Mouse (Mus musculus) limb, embryonic 13.5 days (tissue): ENCODE measurements around the gene Camk2d. TPM values are rescaled to one million over a fixed set of nuclear protein-coding genes. Genes with fewer than 3 reads are reported as not detected.

Experiments
- ATAC-seq: fragments of 200-750 bp; cut with Nextera tagmentation; 2 replicates; pipeline ENCODE4 v1.8.0; 2017; ENCODE audit warnings: low read depth, moderate number of reproducible peaks, moderate TSS enrichment; ENCODE audit not compliant: low FRiP score
- H3K27ac ChIP-seq: fragments of 300-500 bp; sonication (generic); 2 replicates; pipeline ENCODE4 v1.5.1; 2015; ENCODE audit warnings: inconsistent platforms, mild to moderate bottlenecking, moderate library complexity
- H3K27me3 ChIP-seq: fragments of 300-500 bp; sonication (generic); 2 replicates; pipeline ENCODE4 v1.6.1; 2015; ENCODE audit warnings: mild to moderate bottlenecking, inconsistent platforms
- H3K36me3 ChIP-seq: fragments of 300-500 bp; sonication (generic); 2 replicates; pipeline ENCODE4 v1.6.1; 2015; ENCODE audit warnings: inconsistent platforms, mild to moderate bottlenecking, moderate library complexity
- H3K4me1 ChIP-seq: fragments of 300-500 bp; sonication (generic); 2 replicates; pipeline ENCODE4 v1.6.1; 2015; ENCODE audit warnings: inconsistent platforms
- H3K4me2 ChIP-seq: fragments of 300-500 bp; sonication (generic); replicated peaks from 2 replicates; pipeline ENCODE4 v1.6.1; 2015; ENCODE audit warnings: inconsistent platforms, mild to moderate bottlenecking, moderate library complexity
- H3K4me3 ChIP-seq: fragments of 300-500 bp; sonication (generic); 2 replicates; pipeline ENCODE4 v1.5.1; 2015; ENCODE audit warnings: moderate library complexity, mild to moderate bottlenecking, inconsistent platforms
- H3K9ac ChIP-seq: fragments of 300-500 bp; sonication (generic); 2 replicates; pipeline ENCODE4 v1.6.1; 2015; ENCODE audit warnings: mild to moderate bottlenecking, inconsistent platforms
- H3K9me3 ChIP-seq: fragments of 300-500 bp; sonication (generic); 2 replicates; pipeline ENCODE4 v1.6.1; 2016; ENCODE audit warnings: inconsistent platforms
- WGBS: fragments of 180-500 bp; shearing (Covaris S2); methylation state at CpG from one replicate; pipeline ENCODE4 v1.1.7; 2015; 5-methylcytosine and 5-hydroxymethylcytosine counted together
- polyA plus RNA-seq: library from polyadenylated mRNA; unstranded; fragments of >200 nt; fragmentation: Nextera tagmentation; extraction: Ambion mirVana; gene quantifications from 2 replicates; pipeline ENCODE4 v1.2.1, GENCODE M21; 2015

Camk2d gene
- polyA plus RNA-seq, 1 experiment from 2014 or later = 36.0 TPM

- 0 out of 2 replicates have a peak, but pooled peaks cover 4% of the 10 kb centered on the region for H3K36me3 ChIP-seq
- H3K9me3 ChIP-seq = no peaks in the 10 kb centered on the region
- H3K4me2 ChIP-seq = no peak overlapping the region
- ATAC-seq = no peak
- H3K4me3 ChIP-seq = no peak overlapping the region
- no peak overlapping the region for H3K9ac ChIP-seq
- H3K27me3 ChIP-seq = no peaks in the 10 kb centered on the region
- no peaks in the 10 kb centered on the region for H3K4me1 ChIP-seq
- no peak overlapping the region for H3K27ac ChIP-seq
- 70% methylated on average over 3 of the region's 3 CpGs for WGBS
These were observed 213.8 kb downstream of the Camk2d start for GRCm38 (mm10) chr3:126809915-126810314.

- Histone ChIP-seq H3K36me3 (0 out of 2 replicates have a peak, but pooled peaks cover 4% of the 10 kb centered on the region), H3K4me3 (no peak overlapping the region), H3K9ac (no peak overlapping the region), H3K4me2 (no peak overlapping the region), H3K9me3 (no peaks in the 10 kb centered on the region), H3K4me1 (no peaks in the 10 kb centered on the region), H3K27me3 (no peaks in the 10 kb centered on the region), H3K27ac (no peak overlapping the region)
- WGBS = 83% methylated on average over 5 of the region's 5 CpGs
- no peak for ATAC-seq
These were observed 214.4 kb downstream of the Camk2d start for GRCm38 (mm10) chr3:126810372-126811090.

GRCm38 (mm10) chr3:126811646-126812045 is 215.5 kb downstream of the Camk2d start:
- Histone ChIP-seq H3K9ac (no peak overlapping the region), H3K9me3 (no peaks in the 10 kb centered on the region), H3K4me2 (no peak overlapping the region), H3K4me1 (no peaks in the 10 kb centered on the region), H3K27ac (no peak overlapping the region), H3K36me3 (no peaks in the 10 kb centered on the region; the same call in 1 of the 2 replicates), H3K27me3 (peaks cover 7% of the 10 kb centered on the region), H3K4me3 (no peak overlapping the region)
- WGBS = 92% methylated on average over 3 of the region's 3 CpGs
- ATAC-seq = no peak

DNA sequence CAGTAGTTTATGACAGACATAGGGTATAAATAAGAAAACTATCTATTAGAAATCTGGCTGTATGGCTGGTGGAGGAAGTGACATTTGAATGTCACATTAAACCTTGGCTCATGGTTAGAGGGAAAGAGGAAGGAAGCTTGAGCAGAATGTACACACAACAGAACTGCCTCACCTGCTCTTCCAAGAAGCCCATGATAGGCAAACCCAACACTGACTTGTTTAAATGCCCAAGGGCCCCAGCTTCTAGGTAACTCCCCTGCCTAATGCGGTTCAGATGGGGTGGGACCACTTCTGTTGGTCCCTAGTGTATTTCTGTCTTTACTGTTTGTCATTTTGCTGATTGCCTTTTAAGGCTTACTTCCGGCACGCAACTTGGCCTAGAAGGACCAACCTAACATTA is 226.3 kb downstream of the Camk2d start:
- Histone ChIP-seq H3K27me3 (peaks cover 13% of the 10 kb centered on the region), H3K9me3 (no peaks in the 10 kb centered on the region), H3K36me3 (no peaks in the 10 kb centered on the region), H3K4me2 (no peak overlapping the region), H3K27ac (no peak overlapping the region), H3K4me3 (no peak overlapping the region), H3K9ac (no peak overlapping the region), H3K4me1 (peaks cover 19% of the 10 kb centered on the region)
- WGBS = 91% methylated on average over 3 of the region's 3 CpGs
- no peak for ATAC-seq

GRCm38 (mm10) chr3:126824930-126825329 is 228.8 kb downstream of the Camk2d start:
- Histone ChIP-seq H3K4me2 (no peak overlapping the region), H3K9me3 (no peaks in the 10 kb centered on the region), H3K27ac (no peak overlapping the region), H3K4me3 (no peak overlapping the region), H3K4me1 (peaks cover 20% of the 10 kb centered on the region), H3K9ac (no peak overlapping the region), H3K27me3 (peaks cover 25% of the 10 kb centered on the region), H3K36me3 (no peaks in the 10 kb centered on the region)
- WGBS = 83% methylated on average over 1 of the region's 1 CpGs
- no peak for ATAC-seq

DNA sequence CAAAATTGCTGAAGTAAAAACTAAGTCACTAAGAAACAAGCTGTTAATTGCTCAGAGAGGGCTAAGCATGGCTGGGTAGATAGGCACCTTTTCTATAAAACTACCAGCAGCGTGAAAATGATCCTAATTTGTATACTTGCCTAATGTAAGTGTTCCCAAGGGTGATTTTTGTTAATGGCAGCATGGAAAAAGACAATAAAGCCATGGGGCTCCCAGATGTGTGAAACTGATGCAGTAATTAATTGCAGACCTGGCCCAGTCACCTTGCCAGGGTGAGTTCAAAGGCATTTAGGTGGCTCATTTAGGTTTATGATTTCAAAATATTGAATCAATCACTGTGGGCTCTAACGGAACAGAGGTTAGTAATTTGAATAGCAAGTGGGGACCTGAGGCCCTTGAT is 230.1 kb downstream of the Camk2d start:
- Histone ChIP-seq H3K9ac (no peak overlapping the region), H3K36me3 (no peaks in the 10 kb centered on the region), H3K9me3 (no peaks in the 10 kb centered on the region), H3K4me1 (peaks cover 21% of the 10 kb centered on the region), H3K27me3 (peaks cover 26% of the 10 kb centered on the region), H3K4me2 (no peak overlapping the region), H3K4me3 (no peak overlapping the region), H3K27ac (no peak overlapping the region)
- WGBS = 12% methylated on average over 2 of the region's 2 CpGs
- peak; percentile 74 for ATAC-seq

- Histone ChIP-seq H3K27ac (no peak overlapping the region), H3K4me1 (peaks cover 22% of the 10 kb centered on the region), H3K27me3 (peaks cover 22% of the 10 kb centered on the region), H3K9me3 (no peaks in the 10 kb centered on the region), H3K4me2 (no peak overlapping the region), H3K4me3 (no peak overlapping the region), H3K36me3 (no peaks in the 10 kb centered on the region), H3K9ac (no peak overlapping the region)
- ATAC-seq = no peak
- 95% methylated on average over 3 of the region's 3 CpGs for WGBS
These were observed 231.8 kb downstream of the Camk2d start for GRCm38 (mm10) chr3:126827900-126828299.

DNA sequence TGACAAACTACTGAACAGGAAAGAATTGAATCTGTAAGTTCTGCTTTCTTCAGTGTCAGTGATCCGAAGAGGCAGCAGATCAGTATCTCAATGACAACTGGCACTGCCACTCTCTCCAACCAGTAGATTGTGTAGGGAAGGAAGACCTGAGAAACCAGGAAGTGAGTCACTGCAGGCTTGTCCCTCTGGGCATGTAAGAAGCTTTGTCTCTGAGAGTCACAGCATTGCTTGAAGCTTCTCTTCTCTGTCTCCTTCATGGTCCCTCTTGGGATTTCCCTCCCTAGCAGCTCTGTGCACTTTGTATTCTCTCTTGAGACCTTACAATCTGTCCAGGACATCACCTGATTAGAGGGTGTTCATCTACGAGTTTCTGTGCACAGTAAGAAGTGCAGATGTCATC is 233.7 kb downstream of the Camk2d start:
- Histone ChIP-seq H3K9ac (no peak overlapping the region), H3K36me3 (0 out of 2 replicates have a peak, but pooled peaks cover 4% of the 10 kb centered on the region), H3K4me2 (no peak overlapping the region), H3K27ac (no peak overlapping the region), H3K27me3 (peaks cover 22% of the 10 kb centered on the region), H3K4me3 (no peak overlapping the region), H3K4me1 (peaks cover 20% of the 10 kb centered on the region), H3K9me3 (no peaks in the 10 kb centered on the region)
- WGBS = 76% methylated on average over 2 of the region's 2 CpGs
- ATAC-seq = no peak

DNA sequence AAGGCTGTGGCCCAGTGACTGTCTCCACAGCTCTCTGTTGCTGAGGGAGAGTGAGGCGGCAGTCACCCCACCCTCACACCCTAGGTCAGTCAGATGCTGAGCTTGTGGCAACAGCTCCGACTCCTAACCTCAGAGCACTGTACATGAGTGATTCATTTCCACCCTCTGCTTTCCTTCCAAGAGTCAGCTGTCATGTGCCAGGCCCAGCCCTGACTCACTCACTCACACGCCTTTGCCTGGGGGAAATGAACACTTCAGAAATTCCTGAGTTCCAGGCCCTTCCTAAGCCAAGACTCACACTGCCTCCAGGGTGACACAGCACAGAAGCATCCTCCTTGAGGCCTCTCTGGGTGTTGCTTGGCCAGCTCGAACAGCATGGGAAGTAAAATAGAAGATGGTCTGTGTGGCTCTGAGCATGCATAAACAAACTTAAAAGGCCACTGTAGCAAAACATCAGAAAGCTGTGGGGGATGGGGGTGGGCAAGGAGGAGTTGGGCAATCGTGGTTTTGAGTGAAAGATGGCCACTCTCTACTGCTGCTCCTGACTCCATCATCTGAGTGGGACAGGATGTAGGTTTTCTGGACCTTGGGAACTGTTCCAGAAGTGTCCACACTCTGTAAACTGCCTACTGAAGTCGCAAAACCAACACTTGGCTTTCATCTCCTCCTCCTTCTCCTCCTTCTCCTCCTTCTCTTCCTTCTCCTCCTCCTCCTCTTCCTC is 235.5 kb downstream of the Camk2d start:
- H3K4me3 ChIP-seq = no peak overlapping the region
- H3K9ac ChIP-seq = no peak overlapping the region
- H3K27me3 ChIP-seq = peaks cover 22% of the 10 kb centered on the region
- no peak overlapping the region for H3K27ac ChIP-seq
- H3K4me1 ChIP-seq = peaks cover 14% of the 10 kb centered on the region
- H3K36me3 ChIP-seq = 0 out of 2 replicates have a peak, but pooled peaks cover 5% of the 10 kb centered on the region
- WGBS = 60% methylated on average over 6 of the region's 6 CpGs
- no peaks in the 10 kb centered on the region for H3K9me3 ChIP-seq
- ATAC-seq = no peak; the same call in 1 of the 2 replicates
- H3K4me2 ChIP-seq = no peak overlapping the region

DNA sequence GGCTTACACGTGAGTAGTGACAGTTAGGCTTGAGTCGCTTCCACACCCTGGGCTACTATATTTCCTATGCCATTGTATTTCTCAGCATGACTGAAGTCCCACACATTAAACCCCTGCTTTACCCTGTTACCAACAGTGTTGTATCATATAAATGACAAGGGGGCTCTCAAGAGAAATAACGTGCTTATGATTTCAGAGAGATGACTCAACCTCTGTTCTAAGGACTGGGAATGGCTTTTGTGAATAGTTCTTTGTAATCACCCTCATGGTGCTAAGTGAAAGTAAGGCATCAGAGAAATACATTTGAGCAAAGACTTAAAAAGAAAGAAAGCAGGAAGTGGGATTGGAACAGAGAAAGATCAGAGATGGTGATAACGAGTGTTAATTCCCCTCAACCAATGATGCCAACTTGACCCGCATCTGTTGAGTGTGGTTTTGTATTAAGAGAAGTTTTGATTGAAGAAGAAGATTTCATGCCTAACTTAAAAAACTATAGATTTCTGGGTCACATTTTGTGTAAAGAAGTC is 238.6 kb downstream of the Camk2d start:
- Histone ChIP-seq H3K36me3 (0 out of 2 replicates have a peak, but pooled peaks cover 5% of the 10 kb centered on the region), H3K27me3 (peaks cover 8% of the 10 kb centered on the region), H3K4me1 (peaks cover 5% of the 10 kb centered on the region; the same call in 1 of the 2 replicates), H3K9me3 (no peaks in the 10 kb centered on the region), H3K4me3 (no peak overlapping the region), H3K4me2 (no peak overlapping the region), H3K27ac (no peak overlapping the region), H3K9ac (no peak overlapping the region)
- WGBS = 84% methylated on average over 5 of the region's 5 CpGs
- ATAC-seq = no peak

- no peak overlapping the region for H3K4me3 ChIP-seq
- no peaks in the 10 kb centered on the region for H3K4me1 ChIP-seq
- H3K36me3 ChIP-seq = peaks cover 9% of the 10 kb centered on the region
- no peak overlapping the region for H3K27ac ChIP-seq
- H3K9me3 ChIP-seq = no peaks in the 10 kb centered on the region
- ATAC-seq = no peak
- 86% methylated on average over 9 of the region's 9 CpGs for WGBS
- no peaks in the 10 kb centered on the region for H3K27me3 ChIP-seq
- no peak overlapping the region for H3K9ac ChIP-seq
- H3K4me2 ChIP-seq = no peak overlapping the region
These were observed 246.7 kb downstream of the Camk2d start for GRCm38 (mm10) chr3:126842780-126843179.

- 91% methylated on average over 7 of the region's 7 CpGs for WGBS
- H3K9me3 ChIP-seq = no peaks in the 10 kb centered on the region
- ATAC-seq = no peak
These were observed 248.7 kb downstream of the Camk2d start for GRCm38 (mm10) chr3:126844809-126845208.

More at GRCm38 (mm10) chr3:126844809-126845208, 248.7 kb downstream of the Camk2d start:
- peaks cover 9% of the 10 kb centered on the region for H3K36me3 ChIP-seq
- no peak overlapping the region for H3K4me2 ChIP-seq
- H3K27ac ChIP-seq = no peak overlapping the region
- H3K9ac ChIP-seq = no peak overlapping the region
- H3K4me1 ChIP-seq = no peaks in the 10 kb centered on the region
- no peaks in the 10 kb centered on the region for H3K27me3 ChIP-seq
- no peak overlapping the region for H3K4me3 ChIP-seq
